Mouse (Mus musculus) embryonic facial prominence, embryonic 14.5 days (tissue): ENCODE data around the gene Fbln2. TPM values are rescaled to one million over a fixed set of nuclear protein-coding genes. Genes with fewer than 3 reads are reported as not detected.

Experiments
- ATAC-seq: fragments of 200-750 bp; cut with Nextera tagmentation; 2 replicates; pipeline ENCODE4 v1.8.0; 2017; ENCODE audit warnings: low read depth, moderate number of reproducible peaks, moderate TSS enrichment
- DNase-seq: peaks from one replicate; pipeline ENCODE4 v3.0.0-alpha.2; 2015; ENCODE audit warnings: low spot score
- H3K27ac ChIP-seq: fragments of 300-500 bp; sonication (generic); replicated peaks from 2 replicates; pipeline ENCODE4 v1.5.1; 2014; ENCODE audit warnings: low read depth, mild to moderate bottlenecking, low read length, moderate library complexity
- H3K27me3 ChIP-seq: fragments of 300-500 bp; sonication (generic); replicated peaks from 2 replicates; pipeline ENCODE4 v1.6.1; 2014; ENCODE audit warnings: low read length; ENCODE audit not compliant: control insufficient read depth, insufficient read depth
- H3K36me3 ChIP-seq: fragments of 300-500 bp; sonication (generic); 2 replicates; pipeline ENCODE4 v1.6.1; 2014; ENCODE audit warnings: low read length, mixed read lengths; ENCODE audit not compliant: control insufficient read depth, insufficient read depth
- H3K4me1 ChIP-seq: fragments of 300-500 bp; sonication (generic); 2 replicates; pipeline ENCODE4 v1.6.1; 2014; ENCODE audit warnings: antibody characterized with exemption, low read length; ENCODE audit not compliant: control insufficient read depth, insufficient read depth
- H3K4me2 ChIP-seq: fragments of 300-500 bp; sonication (generic); 2 replicates; pipeline ENCODE4 v1.6.1; 2014; ENCODE audit warnings: low read depth, mild to moderate bottlenecking, low read length, moderate library complexity, mixed read lengths
- H3K4me3 ChIP-seq: fragments of 300-500 bp; sonication (generic); 2 replicates; pipeline ENCODE4 v1.5.1; 2014; ENCODE audit warnings: low read depth, mild to moderate bottlenecking, low read length
- H3K9ac ChIP-seq: fragments of 300-500 bp; sonication (generic); 2 replicates; pipeline ENCODE4 v1.6.1; 2014; ENCODE audit warnings: low read depth, mild to moderate bottlenecking, low read length, moderate library complexity, mixed read lengths
- H3K9me3 ChIP-seq: fragments of 300-500 bp; sonication (generic); 2 replicates; pipeline ENCODE4 v1.6.1; 2016; ENCODE audit warnings: low read length; ENCODE audit not compliant: control insufficient read depth
- WGBS: fragments of 180-500 bp; shearing (Covaris S2); extraction: QIAGEN DNeasy Blood & Tissue Kit; methylation state at CpG from one replicate; pipeline ENCODE4 v1.1.7; 2014; 5-methylcytosine and 5-hydroxymethylcytosine counted together
- polyA plus RNA-seq: library from polyadenylated mRNA; unstranded; fragments of >200 nt; fragmentation: Nextera tagmentation; extraction: Ambion mirVana; gene quantifications from 2 replicates; pipeline ENCODE4 v1.2.1, GENCODE M21; 2014

Fbln2 gene
- polyA plus RNA-seq, 1 experiment from 2014 or later = 202 TPM

GRCm38 (mm10) chr6:91237273-91237672, 25.0 kb downstream of the Fbln2 start:
- ATAC-seq (no peak), DNase-seq (no peak)
- 44% methylated on average over 2 of the region's 2 CpGs for WGBS
- Histone ChIP-seq H3K36me3 (peaks cover 17% of the 10 kb centered on the region), H3K4me1 (peaks cover 25% of the 10 kb centered on the region), H3K27me3 (no peaks in the 10 kb centered on the region), H3K4me2 (no peak overlapping the region), H3K4me3 (no peak overlapping the region), H3K9me3 (no peaks in the 10 kb centered on the region), H3K9ac (no peak overlapping the region), H3K27ac (peak overlapping the region; percentile 74; the same call in 1 of the 2 replicates)

DNA sequence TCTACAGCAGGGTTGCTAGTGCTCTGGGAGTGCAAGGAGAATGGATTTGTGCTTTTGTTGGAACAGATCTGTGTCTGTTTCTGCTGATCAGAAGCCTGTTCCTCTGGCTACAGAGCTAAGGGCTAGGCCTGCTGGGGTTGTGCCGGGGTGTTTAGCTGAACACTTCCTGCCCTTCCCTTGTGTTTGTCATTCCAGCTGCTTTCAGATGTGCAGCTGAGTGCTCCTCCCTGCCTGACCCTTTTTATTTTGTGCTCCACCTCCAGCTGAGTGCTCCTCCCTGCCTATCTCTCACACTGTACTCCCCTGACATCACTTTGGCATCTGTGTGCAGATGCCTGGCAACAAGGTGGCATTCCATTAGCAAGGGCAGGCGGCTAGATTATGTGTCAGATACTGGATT, 28.3 kb downstream of the Fbln2 start:
- Histone ChIP-seq H3K9me3 (no peaks in the 10 kb centered on the region), H3K4me1 (peaks cover 23% of the 10 kb centered on the region), H3K4me3 (no peak overlapping the region), H3K27me3 (no peaks in the 10 kb centered on the region), H3K27ac (peak overlapping the region; percentile 40; the same call in 1 of the 2 replicates), H3K9ac (no peak overlapping the region), H3K4me2 (no peak overlapping the region), H3K36me3 (0 out of 2 replicates have a peak, but pooled peaks cover 6% of the 10 kb centered on the region)
- DNase-seq (no peak), ATAC-seq (no peak)
- WGBS = 59% methylated on average over 2 of the region's 2 CpGs

- Histone ChIP-seq H3K36me3 (0 out of 2 replicates have a peak, but pooled peaks cover 6% of the 10 kb centered on the region), H3K4me3 (no peak overlapping the region), H3K9me3 (no peaks in the 10 kb centered on the region), H3K4me1 (peaks cover 22% of the 10 kb centered on the region), H3K4me2 (no peak overlapping the region), H3K9ac (no peak overlapping the region), H3K27ac (no peak overlapping the region), H3K27me3 (no peaks in the 10 kb centered on the region)
- ATAC-seq (no peak), DNase-seq (no peak)
Observed at GRCm38 (mm10) chr6:91240964-91241363, 28.7 kb downstream of the Fbln2 start.

GRCm38 (mm10) chr6:91243395-91243794, 31.1 kb downstream of the Fbln2 start:
- Histone ChIP-seq H3K9me3 (no peaks in the 10 kb centered on the region), H3K9ac (no peak overlapping the region), H3K4me2 (no peak overlapping the region), H3K36me3 (0 out of 2 replicates have a peak, but pooled peaks cover under 1% of the 10 kb centered on the region), H3K27me3 (no peaks in the 10 kb centered on the region), H3K27ac (no peak overlapping the region), H3K4me3 (no peak overlapping the region), H3K4me1 (peaks cover 6% of the 10 kb centered on the region; the same call in 1 of the 2 replicates)
- no peak for DNase-seq
- 92% methylated on average over 6 of the region's 6 CpGs for WGBS
- ATAC-seq = no peak

DNA sequence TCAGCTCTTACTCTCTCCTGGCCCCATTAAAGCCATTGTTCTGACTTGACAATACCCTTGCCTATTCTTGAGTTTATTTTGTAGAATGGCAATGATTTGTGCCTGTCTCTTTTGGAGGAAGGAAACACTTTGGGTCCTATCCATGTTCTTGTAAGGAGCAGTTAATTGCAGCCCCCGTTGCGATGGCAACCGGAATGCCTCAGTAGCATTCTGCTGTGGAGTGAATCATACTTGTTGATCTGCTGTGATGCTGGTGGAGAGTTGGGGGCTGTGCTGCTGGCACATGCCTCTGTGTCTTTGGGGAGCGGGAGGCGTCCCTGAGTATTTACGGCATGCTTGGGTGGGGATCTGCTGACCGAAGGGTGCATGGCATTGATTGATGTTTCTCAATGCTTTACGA, 32.1 kb downstream of the Fbln2 start:
- no peaks in the 10 kb centered on the region for H3K27me3 ChIP-seq

GRCm38 (mm10) chr6:91245331-91245730, 33.1 kb downstream of the Fbln2 start:
- ATAC-seq (no peak), DNase-seq (no peak)
- Histone ChIP-seq H3K9ac (no peak overlapping the region), H3K27me3 (no peaks in the 10 kb centered on the region), H3K27ac (0 out of 2 replicates have a peak overlapping the region, but pooled peaks have one; percentile 29), H3K36me3 (peaks cover 6% of the 10 kb centered on the region), H3K4me2 (no peak overlapping the region), H3K9me3 (0 out of 2 replicates have a peak, but pooled peaks cover 4% of the 10 kb centered on the region), H3K4me1 (peaks cover 6% of the 10 kb centered on the region; the same call in 1 of the 2 replicates), H3K4me3 (no peak overlapping the region)
- WGBS = 28% methylated on average over 5 of the region's 6 CpGs

More for the DNA sequence above, 32.1 kb downstream of the Fbln2 start:
- 0 out of 2 replicates have a peak, but pooled peaks have one; percentile 30 for ATAC-seq
- no peak overlapping the region for H3K27ac ChIP-seq
- H3K4me2 ChIP-seq = no peak overlapping the region
- no peaks in the 10 kb centered on the region for H3K9me3 ChIP-seq
- H3K9ac ChIP-seq = no peak overlapping the region
- peaks cover under 1% of the 10 kb centered on the region; the same call in 1 of the 2 replicates for H3K36me3 ChIP-seq
- no peak for DNase-seq
- WGBS = 79% methylated on average over 8 of the region's 8 CpGs
- H3K4me1 ChIP-seq = peaks cover 6% of the 10 kb centered on the region; the same call in 1 of the 2 replicates
- H3K4me3 ChIP-seq = no peak overlapping the region

DNA sequence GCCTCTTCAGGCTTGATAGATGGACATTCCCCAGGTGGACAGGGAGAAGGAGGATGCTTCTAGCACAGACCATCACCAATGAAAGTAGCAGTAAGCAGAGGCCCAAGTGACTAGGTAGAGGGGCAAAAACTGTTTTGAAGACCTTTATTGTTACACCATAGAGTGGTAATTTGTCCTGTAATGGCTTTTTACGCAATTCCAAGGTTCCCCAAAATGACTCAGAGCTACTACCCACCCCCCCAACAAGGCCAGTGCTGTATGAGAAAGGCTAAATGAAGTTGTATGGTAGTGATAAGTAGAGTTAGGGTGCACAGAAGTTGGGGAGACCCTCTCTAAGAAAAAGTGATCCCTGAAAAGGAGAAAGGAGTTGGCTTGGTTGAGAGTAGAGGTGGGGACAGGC, 35.1 kb downstream of the Fbln2 start:
- Histone ChIP-seq H3K36me3 (peaks cover 14% of the 10 kb centered on the region), H3K27me3 (no peaks in the 10 kb centered on the region), H3K9me3 (0 out of 2 replicates have a peak, but pooled peaks cover 4% of the 10 kb centered on the region), H3K4me3 (no peak overlapping the region), H3K9ac (no peak overlapping the region), H3K4me1 (peaks cover 6% of the 10 kb centered on the region; the same call in 1 of the 2 replicates), H3K27ac (no peak overlapping the region), H3K4me2 (no peak overlapping the region)
- no peak for DNase-seq
- ATAC-seq = no peak
- WGBS = 96% methylated on average over 1 of the region's 1 CpGs

DNA sequence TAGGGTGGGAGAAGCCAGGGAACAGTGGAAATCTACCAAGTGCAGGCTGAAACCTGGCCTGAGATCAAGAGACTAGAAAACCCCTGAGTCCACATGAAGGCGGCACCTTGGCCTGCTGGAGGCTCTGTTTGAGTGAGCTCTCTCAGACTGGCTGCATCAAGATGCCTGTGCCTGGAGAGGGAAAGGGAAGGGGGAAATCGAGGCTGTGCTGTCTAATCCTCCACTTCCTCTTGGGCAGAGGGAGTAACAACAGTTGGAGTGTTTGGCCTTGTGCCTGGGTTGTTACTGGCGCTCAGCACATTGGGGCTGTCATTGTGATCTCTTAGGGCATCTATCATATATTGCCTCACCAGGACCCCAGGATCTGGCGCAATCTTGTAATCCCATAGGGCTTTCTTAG, 36.4 kb downstream of the Fbln2 start:
- H3K4me3 ChIP-seq = no peak overlapping the region
- H3K4me2 ChIP-seq = no peak overlapping the region
- WGBS = 72% methylated on average over 4 of the region's 4 CpGs
- H3K9ac ChIP-seq = no peak overlapping the region
- H3K4me1 ChIP-seq = peaks cover 6% of the 10 kb centered on the region; the same call in 1 of the 2 replicates
- DNase-seq (no peak), ATAC-seq (no peak)
- no peaks in the 10 kb centered on the region for H3K27me3 ChIP-seq
- H3K27ac ChIP-seq = no peak overlapping the region
- H3K9me3 ChIP-seq = 0 out of 2 replicates have a peak, but pooled peaks cover 4% of the 10 kb centered on the region
- H3K36me3 ChIP-seq = peaks cover 17% of the 10 kb centered on the region

GRCm38 (mm10) chr6:91249797-91250196, 37.5 kb downstream of the Fbln2 start:
- Histone ChIP-seq H3K27me3 (no peaks in the 10 kb centered on the region), H3K36me3 (peaks cover 24% of the 10 kb centered on the region), H3K9me3 (0 out of 2 replicates have a peak, but pooled peaks cover 4% of the 10 kb centered on the region), H3K4me3 (no peak overlapping the region), H3K4me2 (no peak overlapping the region), H3K27ac (no peak overlapping the region), H3K4me1 (peaks cover 6% of the 10 kb centered on the region; the same call in 1 of the 2 replicates), H3K9ac (no peak overlapping the region)
- ATAC-seq (no peak), DNase-seq (no peak)
- 92% methylated on average over 1 of the region's 1 CpGs for WGBS
